Mouse (Mus musculus) kidney, embryonic 14.5 days (tissue): ENCODE measurements at regions not wholly inside any gene's neighbourhood (a gene's known extent, or its start where the extent isn't known, plus 50 kb on each side); places are given as distances from the start of the nearest gene placed in this dataset.
A peak's percentile ranks its signal among the peaks of the same experiment; 100 is the strongest.

Experiments
- ATAC-seq: fragments of 200-750 bp; cut with Nextera tagmentation; 2 replicates; pipeline ENCODE4 v1.8.0; 2017; ENCODE audit warnings: moderate number of reproducible peaks, mild to moderate bottlenecking, moderate TSS enrichment, moderate library complexity; ENCODE audit not compliant: low FRiP score, low TSS enrichment
- H3K27ac ChIP-seq: fragments of 300-500 bp; sonication (generic); 2 replicates; pipeline ENCODE4 v1.5.1; 2014; ENCODE audit warnings: low read depth, mild to moderate bottlenecking, low read length, moderate library complexity, mixed read lengths
- H3K27me3 ChIP-seq: fragments of 300-500 bp; sonication (generic); 2 replicates; pipeline ENCODE4 v1.6.1; 2014; ENCODE audit warnings: mild to moderate bottlenecking, low read length; ENCODE audit not compliant: control insufficient read depth, insufficient read depth
- H3K36me3 ChIP-seq: fragments of 300-500 bp; sonication (generic); 2 replicates; pipeline ENCODE4 v1.6.1; 2014; ENCODE audit warnings: low read length, mixed read lengths; ENCODE audit not compliant: control insufficient read depth, insufficient read depth
- H3K4me1 ChIP-seq: fragments of 300-500 bp; sonication (generic); 2 replicates; pipeline ENCODE4 v1.6.1; 2014; ENCODE audit warnings: low read length, mixed read lengths; ENCODE audit not compliant: control insufficient read depth, insufficient read depth
- H3K4me2 ChIP-seq: fragments of 300-500 bp; sonication (generic); replicated peaks from 2 replicates; pipeline ENCODE4 v1.6.1; 2014; ENCODE audit warnings: low read depth, mild to moderate bottlenecking, low read length
- H3K4me3 ChIP-seq: fragments of 300-500 bp; sonication (generic); 2 replicates; pipeline ENCODE4 v1.5.1; 2014; ENCODE audit warnings: mild to moderate bottlenecking, low read length
- H3K9ac ChIP-seq: fragments of 300-500 bp; sonication (generic); 2 replicates; pipeline ENCODE4 v1.6.1; 2014; ENCODE audit warnings: low read depth, mild to moderate bottlenecking, low read length, moderate library complexity
- H3K9me3 ChIP-seq: fragments of 300-500 bp; sonication (generic); 2 replicates; pipeline ENCODE4 v1.6.1; 2016; ENCODE audit warnings: low read length; ENCODE audit not compliant: control insufficient read depth
- WGBS: fragments of 180-500 bp; shearing (Covaris S2); extraction: QIAGEN DNeasy Blood & Tissue Kit; methylation state at CpG from one replicate; pipeline ENCODE4 v1.1.7; 2014; 5-methylcytosine and 5-hydroxymethylcytosine counted together

DNA sequence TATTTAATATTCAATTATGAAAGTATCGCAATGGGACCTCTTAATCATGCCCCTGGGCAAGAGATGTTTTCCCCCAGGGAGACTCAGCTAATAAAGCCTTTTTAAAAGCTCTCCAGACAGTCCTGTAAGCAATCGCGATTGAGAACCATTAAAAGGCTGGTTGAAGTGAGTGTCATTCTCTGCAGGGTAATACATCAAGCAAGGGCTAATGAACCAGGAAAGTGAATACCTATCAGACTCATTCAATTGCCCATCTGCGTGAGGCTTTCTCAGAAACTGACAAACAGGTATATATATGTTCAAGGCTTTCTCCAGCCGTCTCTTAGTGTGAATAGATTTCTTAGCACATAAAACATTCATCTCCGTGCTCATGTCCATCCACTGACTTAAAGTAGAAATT lies 286.8 kb upstream of the Xrcc4 start:
- H3K36me3 ChIP-seq: no peaks in the 10 kb centered on the region
- ATAC-seq: peak; percentile 61
- H3K9ac ChIP-seq: no peak overlapping the region
- H3K4me3 ChIP-seq: no peak overlapping the region
- H3K27me3 ChIP-seq: no peaks in the 10 kb centered on the region
- H3K4me2 ChIP-seq: no peak overlapping the region
- H3K9me3 ChIP-seq: no peaks in the 10 kb centered on the region
- H3K27ac ChIP-seq: no peak overlapping the region
- H3K4me1 ChIP-seq: no peaks in the 10 kb centered on the region
- 44% methylated on average over 6 of the region's 6 CpGs for WGBS

- no peaks in the 10 kb centered on the region for H3K36me3 ChIP-seq
- peaks cover 8% of the 10 kb centered on the region for H3K9me3 ChIP-seq
- H3K9ac ChIP-seq: no peak overlapping the region
- no peak overlapping the region for H3K27ac ChIP-seq
- ATAC-seq: peak; percentile 63; the same call in 1 of the 2 replicates
- 44% methylated on average over 4 of the region's 4 CpGs for WGBS
- no peak overlapping the region for H3K4me3 ChIP-seq
- H3K4me1 ChIP-seq: no peaks in the 10 kb centered on the region
- no peak overlapping the region for H3K4me2 ChIP-seq
- H3K27me3 ChIP-seq: no peaks in the 10 kb centered on the region
Observed at GRCm38 (mm10) chr13:90371415-90372150, 282.2 kb upstream of the Xrcc4 start.

DNA sequence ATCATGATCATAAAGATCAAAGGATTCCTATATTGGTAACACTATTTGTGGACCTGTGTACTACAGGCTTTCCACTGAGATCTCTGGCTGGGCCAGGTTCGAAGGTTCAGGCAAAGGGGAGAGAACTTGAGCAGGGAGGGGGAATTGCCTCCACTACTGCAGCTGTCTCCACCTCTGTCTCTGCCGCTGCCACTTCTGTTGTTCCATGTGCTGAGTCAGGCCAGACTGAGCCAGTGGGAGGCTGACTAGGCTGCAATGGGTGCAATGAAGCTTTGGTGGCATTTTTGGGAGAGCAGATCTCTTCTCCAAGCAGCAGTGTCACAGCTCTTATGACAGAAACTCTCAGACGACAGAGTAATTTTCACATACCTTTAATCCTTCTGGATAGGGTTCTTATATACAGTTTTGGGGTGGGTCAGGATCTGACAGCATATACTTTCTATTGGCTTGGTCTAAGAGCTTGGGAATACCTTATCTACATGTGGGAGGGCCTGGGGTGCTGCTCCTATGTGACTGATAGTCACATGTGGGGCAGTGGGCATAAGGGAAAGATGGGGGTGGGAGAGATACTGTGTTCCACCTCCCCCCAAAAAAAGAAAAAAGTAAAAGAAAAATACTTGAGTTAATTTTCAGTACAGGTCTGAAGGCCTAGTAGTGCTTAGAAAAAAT lies 281.5 kb upstream of the Xrcc4 start:
- no peak overlapping the region for H3K4me3 ChIP-seq
- no peaks in the 10 kb centered on the region for H3K36me3 ChIP-seq
- no peaks in the 10 kb centered on the region for H3K27me3 ChIP-seq
- peaks cover 8% of the 10 kb centered on the region for H3K9me3 ChIP-seq
- ATAC-seq: peak; percentile 81; the same call in 1 of the 2 replicates
- 66% methylated on average over 3 of the region's 3 CpGs for WGBS
- no peak overlapping the region for H3K4me2 ChIP-seq
- H3K27ac ChIP-seq: no peak overlapping the region
- no peaks in the 10 kb centered on the region for H3K4me1 ChIP-seq
- no peak overlapping the region for H3K9ac ChIP-seq

DNA sequence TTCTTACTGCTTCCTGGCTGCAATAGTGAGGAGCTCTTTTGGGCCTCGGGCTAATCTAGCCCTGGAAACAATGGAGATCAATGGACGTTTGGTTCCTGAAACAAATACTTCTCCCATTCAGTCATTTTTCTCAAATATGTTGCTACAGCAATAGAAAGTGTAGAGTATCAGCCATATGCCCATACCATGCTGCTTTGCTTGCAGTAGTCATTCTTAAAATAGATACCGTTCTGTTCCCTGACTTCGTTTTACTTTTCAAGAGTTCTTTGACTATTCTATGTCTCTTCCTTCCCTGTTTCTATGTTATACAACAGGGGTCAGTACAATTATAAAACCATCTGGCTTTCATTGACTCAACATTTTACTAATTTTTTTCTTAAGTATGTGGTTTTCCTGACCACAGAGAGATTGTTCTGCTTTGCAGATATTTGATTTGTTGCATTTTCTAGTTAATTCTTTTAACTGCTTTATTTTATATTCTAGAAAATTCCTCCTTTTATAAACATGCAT lies 275.2 kb upstream of the Xrcc4 start:
- H3K9ac ChIP-seq: no peak overlapping the region
- no peaks in the 10 kb centered on the region for H3K36me3 ChIP-seq
- H3K27me3 ChIP-seq: no peaks in the 10 kb centered on the region
- 92% methylated on average over 4 of the region's 4 CpGs for WGBS
- no peak overlapping the region for H3K4me2 ChIP-seq
- H3K9me3 ChIP-seq: peaks cover 8% of the 10 kb centered on the region
- no peak for ATAC-seq
- H3K27ac ChIP-seq: no peak overlapping the region
- no peaks in the 10 kb centered on the region for H3K4me1 ChIP-seq
- no peak overlapping the region for H3K4me3 ChIP-seq

- Histone ChIP-seq H3K27ac (no peak overlapping the region), H3K4me1 (no peaks in the 10 kb centered on the region), H3K9me3 (no peaks in the 10 kb centered on the region), H3K4me3 (no peak overlapping the region), H3K27me3 (no peaks in the 10 kb centered on the region), H3K4me2 (no peak overlapping the region), H3K36me3 (no peaks in the 10 kb centered on the region), H3K9ac (no peak overlapping the region)
- 65% methylated on average over 10 of the region's 10 CpGs for WGBS
- ATAC-seq: no peak
Observed at GRCm38 (mm10) chr13:90359861-90360601, 270.6 kb upstream of the Xrcc4 start.

- WGBS: 83% methylated on average over 1 of the region's 1 CpGs
- no peaks in the 10 kb centered on the region for H3K36me3 ChIP-seq
- no peaks in the 10 kb centered on the region for H3K27me3 ChIP-seq
- no peaks in the 10 kb centered on the region for H3K4me1 ChIP-seq
- no peak overlapping the region for H3K9ac ChIP-seq
- no peak for ATAC-seq
- no peak overlapping the region for H3K4me3 ChIP-seq
- no peak overlapping the region for H3K4me2 ChIP-seq
- no peaks in the 10 kb centered on the region for H3K9me3 ChIP-seq
- no peak overlapping the region for H3K27ac ChIP-seq
Observed at GRCm38 (mm10) chr13:90358149-90358548, 268.7 kb upstream of the Xrcc4 start.

DNA sequence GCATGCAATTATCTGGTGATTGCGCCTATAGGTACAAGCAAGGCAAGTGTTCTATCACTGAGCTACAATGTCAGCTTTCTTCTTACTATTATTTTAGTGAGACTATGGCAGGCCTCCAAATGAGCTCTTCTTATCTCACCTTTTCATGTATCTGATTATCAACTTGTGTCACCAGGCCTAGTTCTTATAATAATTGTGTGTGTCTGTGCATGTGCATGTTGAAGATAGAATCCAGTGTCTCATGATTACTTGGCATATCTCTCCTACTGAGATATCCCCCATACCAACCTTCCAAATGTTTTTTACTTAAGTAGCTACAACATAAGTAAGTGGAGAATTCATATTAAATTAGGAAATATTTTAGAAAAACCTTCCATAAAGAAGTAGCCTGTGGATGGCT lies 266.2 kb upstream of the Xrcc4 start:
- Histone ChIP-seq H3K27ac (no peak overlapping the region), H3K9ac (no peak overlapping the region), H3K4me3 (no peak overlapping the region), H3K36me3 (no peaks in the 10 kb centered on the region), H3K9me3 (no peaks in the 10 kb centered on the region), H3K4me2 (no peak overlapping the region), H3K27me3 (no peaks in the 10 kb centered on the region), H3K4me1 (no peaks in the 10 kb centered on the region)
- ATAC-seq: no peak
- 91% methylated on average over 1 of the region's 1 CpGs for WGBS

- no peak for ATAC-seq
Observed at GRCm38 (mm10) chr13:90342823-90343222, 253.4 kb upstream of the Xrcc4 start.

More at GRCm38 (mm10) chr13:90342823-90343222, 253.4 kb upstream of the Xrcc4 start:
- no peaks in the 10 kb centered on the region for H3K27me3 ChIP-seq
- H3K4me1 ChIP-seq: no peaks in the 10 kb centered on the region
- no peaks in the 10 kb centered on the region for H3K9me3 ChIP-seq
- no peak overlapping the region for H3K4me3 ChIP-seq
- no peaks in the 10 kb centered on the region for H3K36me3 ChIP-seq
- 72% methylated on average over 4 of the region's 4 CpGs for WGBS
- no peak overlapping the region for H3K9ac ChIP-seq
- no peak overlapping the region for H3K4me2 ChIP-seq
- H3K27ac ChIP-seq: no peak overlapping the region
